Mouse (Mus musculus): ENCODE measurements at regions not wholly inside any gene's neighbourhood (a gene's known extent, or its start where the extent isn't known, plus 50 kb on each side); places are given as distances from the start of the nearest gene placed in this dataset.

DNA sequence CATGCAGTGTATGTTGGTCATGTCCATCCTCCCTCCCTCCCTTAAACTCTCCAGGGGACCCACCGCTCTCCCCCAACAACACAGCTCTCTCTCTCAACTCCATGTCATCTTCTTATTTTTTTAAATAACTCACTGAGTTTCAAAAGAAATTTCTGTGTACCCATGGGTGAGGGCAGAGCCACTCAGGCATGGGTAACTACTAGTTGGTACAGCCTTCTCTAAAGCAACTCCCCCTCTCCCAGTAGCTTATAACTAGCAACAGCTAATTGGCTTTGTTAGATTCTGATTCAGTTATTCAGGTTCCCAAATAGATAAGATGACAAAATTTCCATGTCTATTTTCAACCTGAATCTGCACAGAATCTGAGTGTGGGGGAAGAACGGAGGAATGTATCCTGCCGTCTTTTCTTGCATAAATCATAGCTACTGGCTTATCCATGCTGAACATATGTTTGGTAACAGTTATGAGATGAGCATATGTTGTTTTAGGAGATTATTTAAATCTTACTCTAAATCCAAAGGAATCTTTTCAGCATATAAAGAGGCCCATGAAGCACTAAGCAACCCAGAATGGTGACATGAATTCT, 92.8 kb upstream of the Thsd7b start:
- no peak for TF ChIP-seq EP300 (IDR thresholded peaks at IDR 0.05; ENCODE audit: insufficient read depth, low read depth, low read length)
- no peak for TF ChIP-seq CTCF (IDR thresholded peaks at IDR 0.05; ENCODE audit: low read depth, low read length)

Measured in ES-Bruce4 (cell line).